Comparison of ENCODE assay signal across 8 mouse cellular contexts in genomic region chr12:83302320-83303153, GRCm38 (mm10).
DNase-seq lines count a peak whose midpoint lies in the region; ATAC-seq and TF ChIP-seq lines count a peak whose summit lies in the region.

No protein-coding gene starts in this region.

- H3K9ac ChIP-seq in forebrain, embryonic 16.5 days (replicated peaks; ENCODE audit: low read depth, low read length) = peak overlapping the region; percentile 41
- 0 out of 2 replicates have a peak overlapping the region, but pooled peaks have one; percentile 37 for H3K9ac ChIP-seq in hindbrain, embryonic 11.5 days (ENCODE audit: low read depth, low read length)
- no peak overlapping the region for H3K9ac ChIP-seq in midbrain, embryonic 15.5 days

- peaks cover 60% of the 10 kb centered on the region for H3K4me1 ChIP-seq in E14TG2a.4 (replicated peaks; ENCODE audit: low read depth, low read length)
- peaks cover 18% of the 10 kb centered on the region for H3K4me1 ChIP-seq in forebrain, embryonic 16.5 days (replicated peaks; ENCODE audit: control insufficient read depth, insufficient read depth, low read length)
- peaks cover 7% of the 10 kb centered on the region; the same call in 1 of the 2 replicates for H3K4me1 ChIP-seq in hindbrain, embryonic 11.5 days (replicated peaks; ENCODE audit: control insufficient read depth, insufficient read depth, low read length)
- peaks cover 23% of the 10 kb centered on the region for H3K4me1 ChIP-seq in midbrain, embryonic 15.5 days

- no peak for TF ChIP-seq CTCF in E14TG2a.4 (conservative IDR thresholded peaks at IDR 0.05; ENCODE audit: low read length)

- H3K27ac ChIP-seq in forebrain, embryonic 16.5 days (ENCODE audit: low read length) = peak overlapping the region; percentile 90
- peak overlapping the region; percentile 67 for H3K27ac ChIP-seq in hindbrain, embryonic 11.5 days (ENCODE audit: low read depth, low read length)
- peak overlapping the region; percentile 85 for H3K27ac ChIP-seq in midbrain, embryonic 15.5 days

- ATAC-seq in forebrain, embryonic 16.5 days = peak; percentile 80
- ATAC-seq in hindbrain, embryonic 11.5 days (ENCODE audit: low FRiP score) = peak; percentile 71; the same call in 1 of the 2 replicates
- ATAC-seq in midbrain, embryonic 15.5 days (replicated peaks) = peak; percentile 76

- H3K27me3 ChIP-seq in E14TG2a.4 (ENCODE audit: insufficient read depth, low read length) = peaks cover 14% of the 10 kb centered on the region; the same call in 1 of the 2 replicates
- H3K27me3 ChIP-seq in forebrain, embryonic 16.5 days (replicated peaks; ENCODE audit: control insufficient read depth, insufficient read depth, low read length) = no peaks in the 10 kb centered on the region
- H3K27me3 ChIP-seq in hindbrain, embryonic 11.5 days (ENCODE audit: control insufficient read depth, insufficient read depth, low read length) = no peaks in the 10 kb centered on the region
- H3K27me3 ChIP-seq in midbrain, embryonic 15.5 days (replicated peaks) = no peaks in the 10 kb centered on the region

- no peaks in the 10 kb centered on the region for H3K9me3 ChIP-seq in E14TG2a.4 (ENCODE audit: low read length)
- no peaks in the 10 kb centered on the region for H3K9me3 ChIP-seq in forebrain, embryonic 16.5 days (ENCODE audit: control insufficient read depth, low read length)
- H3K9me3 ChIP-seq in hindbrain, embryonic 11.5 days (ENCODE audit: control insufficient read depth, low read length) = no peaks in the 10 kb centered on the region
- no peaks in the 10 kb centered on the region for H3K9me3 ChIP-seq in midbrain, embryonic 15.5 days

- no peaks in the 10 kb centered on the region for H3K36me3 ChIP-seq in E14TG2a.4 (ENCODE audit: insufficient read depth, low read length)
- no peaks in the 10 kb centered on the region for H3K36me3 ChIP-seq in forebrain, embryonic 16.5 days (ENCODE audit: control insufficient read depth, insufficient read depth)
- H3K36me3 ChIP-seq in hindbrain, embryonic 11.5 days (ENCODE audit: control insufficient read depth, insufficient read depth, low read length) = no peaks in the 10 kb centered on the region
- H3K36me3 ChIP-seq in midbrain, embryonic 15.5 days (replicated peaks) = no peaks in the 10 kb centered on the region

- H3K4me3 ChIP-seq in E14TG2a.4 (replicated peaks; ENCODE audit: low read length) = 0 out of 2 replicates have a peak overlapping the region, but pooled peaks have one; percentile 7
- H3K4me3 ChIP-seq in forebrain, embryonic 16.5 days (replicated peaks; ENCODE audit: low read length) = no peak overlapping the region
- no peak overlapping the region for H3K4me3 ChIP-seq in hindbrain, embryonic 11.5 days (ENCODE audit: low read depth, low read length)
- H3K4me3 ChIP-seq in midbrain, embryonic 15.5 days = no peak overlapping the region

- WGBS in forebrain, embryonic 16.5 days = 15% methylated on average over 18 of the region's 18 CpGs
- 26% methylated on average over 18 of the region's 18 CpGs for WGBS in hindbrain, embryonic 11.5 days
- 13% methylated on average over 18 of the region's 18 CpGs for WGBS in midbrain, embryonic 15.5 days

- H3K4me2 ChIP-seq in forebrain, embryonic 16.5 days (ENCODE audit: low read length) = peak overlapping the region; percentile 10; the same call in 1 of the 2 replicates
- H3K4me2 ChIP-seq in hindbrain, embryonic 11.5 days (replicated peaks; ENCODE audit: low read depth, low read length) = peak overlapping the region; percentile 7; the same call in 1 of the 2 replicates
- peak overlapping the region; percentile 22 for H3K4me2 ChIP-seq in midbrain, embryonic 15.5 days

- DNase-seq in cerebellum, adult 11 months = peak; percentile 90
- peak; percentile 53 for DNase-seq in hindbrain, embryonic 11.5 days (ENCODE audit: low spot score)
- DNase-seq in T-cell, adult 2 months (ENCODE audit: low spot score) = no peak
- DNase-seq in urinary bladder, adult 2 months (ENCODE audit: low spot score) = no peak
- no peak for DNase-seq in frontal cortex, postnatal 36 days (ENCODE audit: low spot score in 2 of 2)

Comparison
In these comparisons a context has a peak if more than half of its experiments do, and no peak if none do; other contexts are left out.
1. DNase-seq: peak in cerebellum, adult 11 months (single experiment) and hindbrain, embryonic 11.5 days (single experiment); none in T-cell, adult 2 months (single experiment), urinary bladder, adult 2 months (single experiment) and frontal cortex, postnatal 36 days (0 of 2).
2. Peak in every context shown above with its lines, with median percentiles within 50 percentile points of each other: ATAC-seq, H3K27ac ChIP-seq and H3K4me2 ChIP-seq.